Mouse (Mus musculus): ENCODE measurements around the gene Ndufa3. TPM values are rescaled to one million over a fixed set of nuclear protein-coding genes. Genes with fewer than 3 reads are reported as not detected.

The Ndufa3 gene
- polyA plus RNA-seq, 2 experiments: 232 to 527 TPM

- Histone ChIP-seq H3K27me3 (ENCODE audit: control insufficient read depth, insufficient read depth, low read length) (no peaks in the 10 kb centered on the region), H3K27ac (replicated peaks; ENCODE audit: low read depth, low read length) (no peak overlapping the region), H3K36me3 (ENCODE audit: control insufficient read depth, insufficient read depth, low read length) (no peaks in the 10 kb centered on the region), H3K9me3 (ENCODE audit: control insufficient read depth, low read length) (no peaks in the 10 kb centered on the region), H3K9ac (ENCODE audit: low read depth, low read length, severe bottlenecking) (no peak overlapping the region), H3K4me1 (ENCODE audit: control insufficient read depth, insufficient read depth, low read length) (no peaks in the 10 kb centered on the region), H3K4me3 (replicated peaks; ENCODE audit: low read length) (no peak overlapping the region), H3K4me2 (replicated peaks; ENCODE audit: low read depth, low read length, severe bottlenecking) (no peak overlapping the region)
- TF ChIP-seq POLR2A (IDR thresholded peaks at IDR 0.05; ENCODE audit: borderline replicate concordance, extremely low read depth, insufficient read depth, insufficient read length): no peak
- ATAC-seq (ENCODE audit: low FRiP score, low read depth) (no peak), DNase-seq (ENCODE audit: low spot score) (no peak)
- WGBS: 39% methylated on average over 3 of the region's 3 CpGs
Measured at GRCm38 (mm10) chr7:3609082-3609481, 8.1 kb upstream of the Ndufa3 start.

GRCm38 (mm10) chr7:3610437-3610836 is 6.7 kb upstream of the Ndufa3 start:
- H3K4me3 ChIP-seq (replicated peaks; ENCODE audit: low read length): no peak overlapping the region
- H3K4me1 ChIP-seq (ENCODE audit: control insufficient read depth, insufficient read depth, low read length): no peaks in the 10 kb centered on the region
- no peak overlapping the region for H3K4me2 ChIP-seq (replicated peaks; ENCODE audit: low read depth, low read length, severe bottlenecking)
- no peaks in the 10 kb centered on the region for H3K36me3 ChIP-seq (ENCODE audit: control insufficient read depth, insufficient read depth, low read length)
- TF ChIP-seq POLR2A (IDR thresholded peaks at IDR 0.05; ENCODE audit: borderline replicate concordance, extremely low read depth, insufficient read depth, insufficient read length): no peak
- no peak overlapping the region for H3K27ac ChIP-seq (replicated peaks; ENCODE audit: low read depth, low read length)
- H3K27me3 ChIP-seq (ENCODE audit: control insufficient read depth, insufficient read depth, low read length): no peaks in the 10 kb centered on the region
- H3K9ac ChIP-seq (ENCODE audit: low read depth, low read length, severe bottlenecking): no peak overlapping the region
- H3K9me3 ChIP-seq (ENCODE audit: control insufficient read depth, low read length): no peaks in the 10 kb centered on the region
- ATAC-seq (ENCODE audit: low FRiP score, low read depth) (no peak), DNase-seq (ENCODE audit: low spot score) (no peak)
- WGBS: 90% methylated on average over 3 of the region's 3 CpGs

- no peak for DNase-seq (ENCODE audit: low spot score)
- Histone ChIP-seq H3K4me2 (replicated peaks; ENCODE audit: low read depth, low read length, severe bottlenecking) (no peak overlapping the region), H3K36me3 (ENCODE audit: control insufficient read depth, insufficient read depth, low read length) (no peaks in the 10 kb centered on the region), H3K4me3 (replicated peaks; ENCODE audit: low read length) (no peak overlapping the region), H3K4me1 (ENCODE audit: control insufficient read depth, insufficient read depth, low read length) (no peaks in the 10 kb centered on the region), H3K27ac (replicated peaks; ENCODE audit: low read depth, low read length) (no peak overlapping the region), H3K9ac (ENCODE audit: low read depth, low read length, severe bottlenecking) (no peak overlapping the region), H3K9me3 (ENCODE audit: control insufficient read depth, low read length) (no peaks in the 10 kb centered on the region), H3K27me3 (ENCODE audit: control insufficient read depth, insufficient read depth, low read length) (no peaks in the 10 kb centered on the region)
- no peak for TF ChIP-seq POLR2A (IDR thresholded peaks at IDR 0.05; ENCODE audit: borderline replicate concordance, extremely low read depth, insufficient read depth, insufficient read length)
- 88% methylated on average over 13 of the region's 13 CpGs for WGBS
- ATAC-seq (ENCODE audit: low FRiP score, low read depth): no peak
Measured at GRCm38 (mm10) chr7:3611006-3611405, 6.2 kb upstream of the Ndufa3 start.

- no peak overlapping the region for H3K4me3 ChIP-seq (replicated peaks; ENCODE audit: low read length)
- no peak overlapping the region for H3K4me2 ChIP-seq (replicated peaks; ENCODE audit: low read depth, low read length, severe bottlenecking)
- WGBS: 79% methylated on average over 3 of the region's 3 CpGs
- no peak overlapping the region for H3K27ac ChIP-seq (replicated peaks; ENCODE audit: low read depth, low read length)
- no peaks in the 10 kb centered on the region for H3K9me3 ChIP-seq (ENCODE audit: control insufficient read depth, low read length)
- peaks cover 3% of the 10 kb centered on the region; the same call in 1 of the 2 replicates for H3K4me1 ChIP-seq (ENCODE audit: control insufficient read depth, insufficient read depth, low read length)
- no peaks in the 10 kb centered on the region for H3K27me3 ChIP-seq (ENCODE audit: control insufficient read depth, insufficient read depth, low read length)
- TF ChIP-seq POLR2A (IDR thresholded peaks at IDR 0.05; ENCODE audit: borderline replicate concordance, extremely low read depth, insufficient read depth, insufficient read length): no peak
- H3K36me3 ChIP-seq (ENCODE audit: control insufficient read depth, insufficient read depth, low read length): no peaks in the 10 kb centered on the region
- DNase-seq (ENCODE audit: low spot score): no peak
- ATAC-seq (ENCODE audit: low FRiP score, low read depth): no peak
- H3K9ac ChIP-seq (ENCODE audit: low read depth, low read length, severe bottlenecking): no peak overlapping the region
Measured at GRCm38 (mm10) chr7:3614021-3614420, 3.2 kb upstream of the Ndufa3 start.

- Histone ChIP-seq H3K4me2 (replicated peaks; ENCODE audit: low read depth, low read length, severe bottlenecking) (no peak within 1 kb of the TSS), H3K9me3 (ENCODE audit: control insufficient read depth, low read length) (no peaks in the 10 kb centered on the region), H3K27ac (replicated peaks; ENCODE audit: low read depth, low read length) (no peak within 1 kb of the TSS), H3K4me1 (ENCODE audit: control insufficient read depth, insufficient read depth, low read length) (peaks cover 3% of the 10 kb centered on the region; the same call in 1 of the 2 replicates), H3K4me3 (replicated peaks; ENCODE audit: low read length) (peak within 1 kb of the TSS; percentile 69; the same call in 1 of the 2 replicates), H3K27me3 (ENCODE audit: control insufficient read depth, insufficient read depth, low read length) (no peaks in the 10 kb centered on the region), H3K9ac (ENCODE audit: low read depth, low read length, severe bottlenecking) (no peak within 1 kb of the TSS), H3K36me3 (ENCODE audit: control insufficient read depth, insufficient read depth, low read length) (peaks cover 16% of the 10 kb centered on the region)
- no peak for DNase-seq (ENCODE audit: low spot score)
- no peak for TF ChIP-seq POLR2A (IDR thresholded peaks at IDR 0.05; ENCODE audit: borderline replicate concordance, extremely low read depth, insufficient read depth, insufficient read length)
- WGBS: 91% methylated on average over 4 of the region's 4 CpGs
- ATAC-seq (ENCODE audit: low FRiP score, low read depth): no peak
Measured at GRCm38 (mm10) chr7:3616057-3616388, 1.1 kb upstream of the Ndufa3 start, which contains the start of gene Oscar. Gene Oscar (minus strand): TSS chr7:3616157.

Measured in limb, embryonic 14.5 days (tissue).